Mouse (Mus musculus) MN1 (cell line): ENCODE results near the gene Msantd3.

Experiments used
- DNase-seq: peaks from one replicate; pipeline ENCODE4 v3.0.0-alpha.2; 2016; ENCODE audit warnings: low spot score

Msantd3 gene

GRCm38 (mm10) chr4:48555729-48556128, 16.0 kb downstream of the Msantd3 start:
- peak; percentile 66 for DNase-seq

GRCm38 (mm10) chr4:48559652-48560051, 19.9 kb downstream of the Msantd3 start:
- DNase-seq, result no peak

GRCm38 (mm10) chr4:48561824-48562223, 22.1 kb downstream of the Msantd3 start:
- DNase-seq, result no peak

- DNase-seq, result peak; percentile 57
Observed at GRCm38 (mm10) chr4:48564962-48565361, 25.2 kb downstream of the Msantd3 start.

- DNase-seq, result no peak
Observed at GRCm38 (mm10) chr4:48576361-48576760, 36.6 kb downstream of the Msantd3 start.

- DNase-seq, result no peak
Observed at GRCm38 (mm10) chr4:48577831-48578230, 38.1 kb downstream of the Msantd3 start.

- DNase-seq, result no peak
Observed at GRCm38 (mm10) chr4:48578399-48578798, 38.7 kb downstream of the Msantd3 start.

- DNase-seq, result no peak
Observed at GRCm38 (mm10) chr4:48579475-48580110, 39.9 kb downstream of the Msantd3 start.

- peak; percentile 18 for DNase-seq
Observed at GRCm38 (mm10) chr4:48581201-48581600, 41.5 kb downstream of the Msantd3 start.

- DNase-seq, result no peak
Observed at GRCm38 (mm10) chr4:48581993-48582392, 42.3 kb downstream of the Msantd3 start.

GRCm38 (mm10) chr4:48582941-48583340, 43.2 kb downstream of the Msantd3 start:
- DNase-seq, result no peak

- no peak for DNase-seq
Observed at GRCm38 (mm10) chr4:48584421-48585240, 44.9 kb downstream of the Msantd3 start, which contains the start of gene Tmeff1. Gene Tmeff1 (plus strand): TSS chr4:48585174.

GRCm38 (mm10) chr4:48585241-48586098, 45.7 kb downstream of the Msantd3 start:
- peak; percentile 59 for DNase-seq

- DNase-seq, result peak; percentile 81
Observed at GRCm38 (mm10) chr4:48586099-48586821, 46.5 kb downstream of the Msantd3 start.

- DNase-seq, result no peak
Observed at GRCm38 (mm10) chr4:48587526-48587925, 47.8 kb downstream of the Msantd3 start.

- no peak for DNase-seq
Observed at GRCm38 (mm10) chr4:48588576-48588975, 48.8 kb downstream of the Msantd3 start.

GRCm38 (mm10) chr4:48590862-48591261, 51.1 kb downstream of the Msantd3 start:
- no peak for DNase-seq

GRCm38 (mm10) chr4:48591390-48591789, 51.7 kb downstream of the Msantd3 start:
- no peak for DNase-seq

- no peak for DNase-seq
Observed at GRCm38 (mm10) chr4:48592328-48592727, 52.6 kb downstream of the Msantd3 start.

- no peak for DNase-seq
Observed at GRCm38 (mm10) chr4:48592844-48593243, 53.1 kb downstream of the Msantd3 start.

GRCm38 (mm10) chr4:48596111-48596510, 56.4 kb downstream of the Msantd3 start:
- no peak for DNase-seq

GRCm38 (mm10) chr4:48605650-48606049, 65.9 kb downstream of the Msantd3 start:
- no peak for DNase-seq
